ENCODE assay signal across 26 mouse cellular contexts in genomic region chr14:25263121-25263520, GRCm38 (mm10).
DNase-seq lines count a peak whose midpoint lies in the region; ATAC-seq lines count a peak whose summit lies in the region.
"Had no signal": no experiment of that assay in that cellular context is flagged by ENCODE, and none has a peak within 500 bp of the region (broad histone marks: within the 10 kb centered on the region; RNA-seq: fewer than 3 reads in every experiment).

No protein-coding gene starts in this region.

- no peak for ATAC-seq in midbrain, embryonic 15.5 days (replicated peaks)
- no peak for ATAC-seq in midbrain, embryonic 13.5 days
- ATAC-seq: activated CD4-positive, CD25-positive, alpha-beta regulatory T cell, adult 4 months; forebrain, embryonic 13.5 days; forebrain, postnatal 0 days; hindbrain, embryonic 16.5 days had no signal

- H3K9me3 ChIP-seq in midbrain, embryonic 15.5 days = no peaks in the 10 kb centered on the region
- H3K9me3 ChIP-seq in midbrain, embryonic 13.5 days = no peaks in the 10 kb centered on the region
- H3K9me3 ChIP-seq: forebrain, embryonic 10.5 days; forebrain, embryonic 13.5 days; heart, embryonic 12.5 days; heart, embryonic 15.5 days; hindbrain, embryonic 10.5 days; hindbrain, embryonic 13.5 days had no signal

- H3K4me1 ChIP-seq in midbrain, embryonic 15.5 days = peaks cover 10% of the 10 kb centered on the region; the same call in 1 of the 2 replicates
- H3K4me1 ChIP-seq in midbrain, embryonic 13.5 days (replicated peaks) = peaks cover 20% of the 10 kb centered on the region
- H3K4me1 ChIP-seq: heart, embryonic 15.5 days had no signal

- H3K4me2 ChIP-seq in midbrain, embryonic 15.5 days = no peak overlapping the region
- no peak overlapping the region for H3K4me2 ChIP-seq in midbrain, embryonic 13.5 days (replicated peaks)
- H3K4me2 ChIP-seq: forebrain, embryonic 13.5 days; heart, embryonic 12.5 days; heart, embryonic 15.5 days; hindbrain, embryonic 13.5 days had no signal

- 94% methylated on average over 1 of the region's 1 CpGs for WGBS in midbrain, embryonic 15.5 days
- WGBS in midbrain, embryonic 13.5 days = 97% methylated on average over 1 of the region's 1 CpGs

- no peaks in the 10 kb centered on the region for H3K27me3 ChIP-seq in midbrain, embryonic 15.5 days (replicated peaks)
- H3K27me3 ChIP-seq in midbrain, embryonic 13.5 days = no peaks in the 10 kb centered on the region
- H3K27me3 ChIP-seq: forebrain, embryonic 13.5 days; heart, embryonic 15.5 days; hindbrain, embryonic 13.5 days had no signal

- H3K36me3 ChIP-seq in midbrain, embryonic 15.5 days (replicated peaks) = no peaks in the 10 kb centered on the region
- no peaks in the 10 kb centered on the region for H3K36me3 ChIP-seq in midbrain, embryonic 13.5 days
- H3K36me3 ChIP-seq: forebrain, embryonic 10.5 days; heart, embryonic 12.5 days; heart, embryonic 15.5 days; hindbrain, embryonic 10.5 days; hindbrain, embryonic 13.5 days had no signal

- DNase-seq in naive thymus-derived CD4-positive, alpha-beta T cell, adult 2 months (ENCODE audit: low read depth) = peak; percentile 15
- DNase-seq in thymus, postnatal 0 days (ENCODE audit: low spot score) = peak; percentile 62
- peak; percentile 46 for DNase-seq in thymus, postnatal 25 days
- DNase-seq in gastrocnemius, postnatal 25 days = no peak
- DNase-seq: adrenal gland, postnatal 10 days; adrenal gland, postnatal 36 days; B cell, adult 2 months; cerebellum, adult 18-20 months; cerebellum, adult 9-10 months; cerebellum, postnatal 14 days; forebrain, postnatal 0 days; gastrocnemius, adult 2 months; gastrocnemius, postnatal 14 days; heart, adult 18-20 months; heart, postnatal 10 days; heart, postnatal 36 days had no signal

- no peak overlapping the region for H3K27ac ChIP-seq in midbrain, embryonic 15.5 days
- H3K27ac ChIP-seq in midbrain, embryonic 13.5 days = no peak overlapping the region
- H3K27ac ChIP-seq: forebrain, embryonic 10.5 days; forebrain, embryonic 13.5 days; gastrocnemius, adult 2 months; heart, embryonic 15.5 days; hindbrain, embryonic 10.5 days; hindbrain, embryonic 13.5 days had no signal

- H3K4me3 ChIP-seq in midbrain, embryonic 15.5 days = no peak overlapping the region
- H3K4me3 ChIP-seq in midbrain, embryonic 13.5 days (replicated peaks) = no peak overlapping the region
- H3K4me3 ChIP-seq: forebrain, embryonic 10.5 days; forebrain, embryonic 13.5 days; gastrocnemius, adult 2 months; heart, embryonic 12.5 days; heart, embryonic 15.5 days; hindbrain, embryonic 10.5 days; hindbrain, embryonic 13.5 days had no signal

- no peak overlapping the region for H3K9ac ChIP-seq in midbrain, embryonic 15.5 days
- H3K9ac ChIP-seq in midbrain, embryonic 13.5 days (replicated peaks) = no peak overlapping the region
- H3K9ac ChIP-seq: forebrain, embryonic 13.5 days; forebrain, postnatal 0 days; heart, embryonic 12.5 days; heart, embryonic 15.5 days; hindbrain, embryonic 13.5 days had no signal
